Mouse (Mus musculus): ENCODE data around the gene Eif2ak4. TPM values are rescaled to one million over a fixed set of nuclear protein-coding genes. Genes with fewer than 3 reads are reported as not detected.

Gene Eif2ak4
- polyA plus RNA-seq, 1 experiment from 2014 or later: 8.9 TPM

- Histone ChIP-seq H3K9me3 (no peaks in the 10 kb centered on the region), H3K9ac (no peak overlapping the region), H3K4me2 (no peak overlapping the region), H3K4me3 (no peak overlapping the region), H3K4me1 (0 out of 2 replicates have a peak, but pooled peaks cover 5% of the 10 kb centered on the region), H3K27ac (no peak overlapping the region), H3K27me3 (no peaks in the 10 kb centered on the region), H3K36me3 (peaks cover 50% of the 10 kb centered on the region)
- ATAC-seq (ENCODE audit: insufficient number of reproducible peaks, low FRiP score, low TSS enrichment, low read depth): no peak
- 39% methylated on average over 13 of the region's 13 CpGs for WGBS
Observed at GRCm38 (mm10) chr2:118445696-118446674, 57.6 kb downstream of the Eif2ak4 start.

GRCm38 (mm10) chr2:118448181-118448580, 59.8 kb downstream of the Eif2ak4 start:
- H3K27ac ChIP-seq: no peak overlapping the region

GRCm38 (mm10) chr2:118451056-118451455, 62.6 kb downstream of the Eif2ak4 start:
- no peak overlapping the region for H3K4me3 ChIP-seq
- ATAC-seq (ENCODE audit: insufficient number of reproducible peaks, low FRiP score, low TSS enrichment, low read depth): no peak
- 0 out of 2 replicates have a peak, but pooled peaks cover 2% of the 10 kb centered on the region for H3K4me1 ChIP-seq
- no peak overlapping the region for H3K27ac ChIP-seq
- no peaks in the 10 kb centered on the region for H3K9me3 ChIP-seq
- H3K4me2 ChIP-seq: no peak overlapping the region
- peaks cover 48% of the 10 kb centered on the region for H3K36me3 ChIP-seq
- no peaks in the 10 kb centered on the region for H3K27me3 ChIP-seq
- H3K9ac ChIP-seq: no peak overlapping the region
- WGBS: 88% methylated on average over 6 of the region's 6 CpGs

More at GRCm38 (mm10) chr2:118448181-118448580, 59.8 kb downstream of the Eif2ak4 start:
- Histone ChIP-seq H3K4me1 (0 out of 2 replicates have a peak, but pooled peaks cover 5% of the 10 kb centered on the region), H3K9me3 (no peaks in the 10 kb centered on the region), H3K27me3 (no peaks in the 10 kb centered on the region), H3K4me3 (no peak overlapping the region), H3K36me3 (peaks cover 46% of the 10 kb centered on the region), H3K4me2 (no peak overlapping the region), H3K9ac (no peak overlapping the region)
- no peak for ATAC-seq (ENCODE audit: insufficient number of reproducible peaks, low FRiP score, low TSS enrichment, low read depth)
- WGBS: 89% methylated on average over 12 of the region's 12 CpGs

GRCm38 (mm10) chr2:118457029-118457428, 68.6 kb downstream of the Eif2ak4 start:
- 80% methylated on average over 3 of the region's 3 CpGs for WGBS
- peaks cover 49% of the 10 kb centered on the region for H3K36me3 ChIP-seq
- H3K27ac ChIP-seq: no peak overlapping the region
- no peak overlapping the region for H3K4me2 ChIP-seq
- H3K9me3 ChIP-seq: no peaks in the 10 kb centered on the region
- H3K4me3 ChIP-seq: no peak overlapping the region
- no peak for ATAC-seq (ENCODE audit: insufficient number of reproducible peaks, low FRiP score, low TSS enrichment, low read depth)
- no peaks in the 10 kb centered on the region for H3K27me3 ChIP-seq
- no peak overlapping the region for H3K9ac ChIP-seq
- H3K4me1 ChIP-seq: no peaks in the 10 kb centered on the region; the same call in 1 of the 2 replicates

- no peak for ATAC-seq (ENCODE audit: insufficient number of reproducible peaks, low FRiP score, low TSS enrichment, low read depth)
- Histone ChIP-seq H3K4me1 (no peaks in the 10 kb centered on the region; the same call in 1 of the 2 replicates), H3K27me3 (no peaks in the 10 kb centered on the region), H3K27ac (no peak overlapping the region), H3K36me3 (peaks cover 52% of the 10 kb centered on the region), H3K4me3 (no peak overlapping the region), H3K9ac (no peak overlapping the region), H3K9me3 (no peaks in the 10 kb centered on the region), H3K4me2 (no peak overlapping the region)
- 81% methylated on average over 13 of the region's 13 CpGs for WGBS
Observed at GRCm38 (mm10) chr2:118457463-118458261, 69.2 kb downstream of the Eif2ak4 start.

- H3K4me3 ChIP-seq: no peak overlapping the region
- no peak overlapping the region for H3K4me2 ChIP-seq
- peaks cover 69% of the 10 kb centered on the region for H3K36me3 ChIP-seq
- H3K27ac ChIP-seq: no peak overlapping the region
- 52% methylated on average over 16 of the region's 16 CpGs for WGBS
- no peaks in the 10 kb centered on the region for H3K27me3 ChIP-seq
- no peak for ATAC-seq (ENCODE audit: insufficient number of reproducible peaks, low FRiP score, low TSS enrichment, low read depth)
- no peaks in the 10 kb centered on the region for H3K9me3 ChIP-seq
- no peak overlapping the region for H3K9ac ChIP-seq
- H3K4me1 ChIP-seq: peaks cover 3% of the 10 kb centered on the region; the same call in 1 of the 2 replicates
Observed at GRCm38 (mm10) chr2:118461480-118462165, 73.2 kb downstream of the Eif2ak4 start.

GRCm38 (mm10) chr2:118463480-118463879, 75.1 kb downstream of the Eif2ak4 start:
- 69% methylated on average over 5 of the region's 5 CpGs for WGBS
- no peak overlapping the region for H3K9ac ChIP-seq
- H3K4me3 ChIP-seq: no peak overlapping the region
- ATAC-seq (ENCODE audit: insufficient number of reproducible peaks, low FRiP score, low TSS enrichment, low read depth): no peak
- no peak overlapping the region for H3K27ac ChIP-seq
- H3K4me1 ChIP-seq: peaks cover 3% of the 10 kb centered on the region; the same call in 1 of the 2 replicates
- H3K4me2 ChIP-seq: no peak overlapping the region
- no peaks in the 10 kb centered on the region for H3K9me3 ChIP-seq
- peaks cover 76% of the 10 kb centered on the region for H3K36me3 ChIP-seq
- no peaks in the 10 kb centered on the region for H3K27me3 ChIP-seq

GRCm38 (mm10) chr2:118464450-118464849, 76.0 kb downstream of the Eif2ak4 start:
- Histone ChIP-seq H3K27me3 (no peaks in the 10 kb centered on the region), H3K9ac (no peak overlapping the region), H3K4me2 (no peak overlapping the region), H3K4me3 (no peak overlapping the region), H3K36me3 (peaks cover 80% of the 10 kb centered on the region), H3K9me3 (no peaks in the 10 kb centered on the region), H3K27ac (no peak overlapping the region), H3K4me1 (peaks cover 3% of the 10 kb centered on the region; the same call in 1 of the 2 replicates)
- 61% methylated on average over 3 of the region's 3 CpGs for WGBS
- ATAC-seq (ENCODE audit: insufficient number of reproducible peaks, low FRiP score, low TSS enrichment, low read depth): no peak

- ATAC-seq (ENCODE audit: insufficient number of reproducible peaks, low FRiP score, low TSS enrichment, low read depth): no peak
- no peak overlapping the region for H3K27ac ChIP-seq
- no peak overlapping the region for H3K9ac ChIP-seq
- H3K4me2 ChIP-seq: no peak overlapping the region
- WGBS: 83% methylated on average over 2 of the region's 2 CpGs
- peaks cover 86% of the 10 kb centered on the region for H3K36me3 ChIP-seq
- no peaks in the 10 kb centered on the region for H3K27me3 ChIP-seq
- peaks cover 3% of the 10 kb centered on the region; the same call in 1 of the 2 replicates for H3K4me1 ChIP-seq
- no peak overlapping the region for H3K4me3 ChIP-seq
- H3K9me3 ChIP-seq: no peaks in the 10 kb centered on the region
Observed at GRCm38 (mm10) chr2:118465894-118466293, 77.5 kb downstream of the Eif2ak4 start.

GRCm38 (mm10) chr2:118466601-118467000, 78.2 kb downstream of the Eif2ak4 start:
- H3K27me3 ChIP-seq: no peaks in the 10 kb centered on the region
- 0 out of 2 replicates have a peak, but pooled peaks cover 3% of the 10 kb centered on the region for H3K4me1 ChIP-seq
- no peak overlapping the region for H3K9ac ChIP-seq
- H3K36me3 ChIP-seq: peaks cover 87% of the 10 kb centered on the region
- no peak overlapping the region for H3K4me3 ChIP-seq
- no peak overlapping the region for H3K27ac ChIP-seq
- H3K4me2 ChIP-seq: no peak overlapping the region
- no peak for ATAC-seq (ENCODE audit: insufficient number of reproducible peaks, low FRiP score, low TSS enrichment, low read depth)
- 58% methylated on average over 1 of the region's 1 CpGs for WGBS
- H3K9me3 ChIP-seq: no peaks in the 10 kb centered on the region

GRCm38 (mm10) chr2:118468354-118468753, 79.9 kb downstream of the Eif2ak4 start:
- H3K4me3 ChIP-seq: no peak overlapping the region
- H3K4me1 ChIP-seq: 0 out of 2 replicates have a peak, but pooled peaks cover 3% of the 10 kb centered on the region

More at GRCm38 (mm10) chr2:118468354-118468753, 79.9 kb downstream of the Eif2ak4 start:
- no peak for ATAC-seq (ENCODE audit: insufficient number of reproducible peaks, low FRiP score, low TSS enrichment, low read depth)
- Histone ChIP-seq H3K36me3 (peaks cover 90% of the 10 kb centered on the region), H3K27me3 (no peaks in the 10 kb centered on the region), H3K9me3 (no peaks in the 10 kb centered on the region), H3K4me2 (no peak overlapping the region), H3K9ac (no peak overlapping the region), H3K27ac (no peak overlapping the region)
